Comparison of ENCODE assay signal across 18 mouse cellular contexts in the genomic region with DNA sequence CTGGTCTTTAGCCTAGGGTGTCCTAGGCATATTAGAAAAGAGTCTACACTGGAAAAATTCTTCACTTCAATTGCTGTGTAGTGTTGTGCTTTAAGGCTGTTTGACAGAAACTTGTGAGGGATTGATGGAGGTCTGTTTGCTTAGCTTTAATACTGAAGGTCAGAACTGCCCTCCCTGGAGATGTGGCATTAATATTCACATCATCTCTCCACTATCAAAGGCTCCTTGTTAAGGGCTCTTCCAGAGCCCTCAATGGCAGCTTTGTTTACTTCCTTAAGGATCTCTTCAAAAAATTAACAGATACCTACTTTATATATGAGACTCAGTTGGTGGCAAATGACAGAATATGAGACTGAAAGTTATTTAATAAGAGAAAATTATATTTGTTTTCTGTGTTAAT.
"Had no signal": no experiment of that assay in that cellular context is flagged by ENCODE, and none has a peak within 500 bp of the region (broad histone marks: within the 10 kb centered on the region; RNA-seq: fewer than 3 reads in every experiment).

No protein-coding gene starts in this region.

- H3K9ac ChIP-seq: liver, embryonic 14.5 days; lung, embryonic 14.5 days; midbrain, embryonic 15.5 days; neural tube, embryonic 13.5 days; neural tube, embryonic 15.5 days had no signal

- H3K27me3 ChIP-seq: midbrain, embryonic 15.5 days; neural tube, embryonic 13.5 days; neural tube, embryonic 15.5 days had no signal

- H3K27ac ChIP-seq: liver, embryonic 14.5 days; midbrain, embryonic 10.5 days; midbrain, embryonic 15.5 days; neural tube, embryonic 13.5 days; neural tube, embryonic 15.5 days had no signal

- ATAC-seq: midbrain, embryonic 15.5 days had no signal

- H3K4me3 ChIP-seq: midbrain, embryonic 10.5 days; midbrain, embryonic 15.5 days; myocyte; neural tube, embryonic 13.5 days; neural tube, embryonic 15.5 days had no signal

- H3K9me3 ChIP-seq: midbrain, embryonic 10.5 days; midbrain, embryonic 15.5 days; neural tube, embryonic 13.5 days; neural tube, embryonic 15.5 days had no signal

- H3K4me2 ChIP-seq: lung, embryonic 14.5 days; midbrain, embryonic 15.5 days; neural tube, embryonic 13.5 days; neural tube, embryonic 15.5 days had no signal

- H3K36me3 ChIP-seq: midbrain, embryonic 10.5 days; midbrain, embryonic 15.5 days; neural tube, embryonic 13.5 days; neural tube, embryonic 15.5 days had no signal

- DNase-seq: lung, adult 18-20 months; lung, embryonic 14.5 days; lung, postnatal 10 days; lung, postnatal 4 days; retina, postnatal 1 day; right cerebral cortex, adult 18-20 months; right cerebral cortex, postnatal 25 days; right cerebral cortex, postnatal 4 days; spleen, adult 18-20 months; thymus, adult 18-20 months; thymus, postnatal 14 days; thymus, postnatal 36 days had no signal

- H3K4me1 ChIP-seq: midbrain, embryonic 10.5 days; midbrain, embryonic 15.5 days had no signal
